Mouse (Mus musculus): ENCODE data around the gene Pam16. TPM values are rescaled to one million over a fixed set of nuclear protein-coding genes. Genes with fewer than 3 reads are reported as not detected.

Pam16 gene
- polyA plus RNA-seq, 1 experiment, result 9.5 TPM

DNA sequence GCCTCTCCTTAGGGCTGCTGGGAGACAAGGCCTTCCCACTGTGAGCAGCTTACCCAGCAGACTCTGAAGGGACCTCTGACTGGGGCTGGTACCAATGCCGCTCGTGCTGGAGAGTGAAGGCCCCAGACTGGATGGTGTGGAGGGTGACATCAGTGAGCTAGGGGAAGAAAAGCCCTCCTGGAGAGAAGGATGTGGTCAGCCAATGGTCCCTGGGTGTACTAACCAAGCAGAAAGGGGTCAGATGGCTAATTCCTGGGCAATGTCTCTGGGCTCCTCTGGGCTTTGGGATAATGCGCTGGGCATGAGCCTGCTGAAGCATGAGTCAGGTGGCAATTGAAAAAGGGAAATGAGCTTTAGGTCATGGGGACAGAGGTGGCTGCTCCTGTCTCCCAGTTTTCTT is 8.9 kb upstream of the Pam16 start:
- peaks cover 43% of the 10 kb centered on the region for H3K36me3 ChIP-seq (ENCODE audit: control insufficient read depth, insufficient read depth, low read length)
- no peak for DNase-seq (ENCODE audit: low read depth in 1 of 2, low spot score in 2 of 2)
- H3K4me3 ChIP-seq (ENCODE audit: extremely low read depth, insufficient read depth, insufficient read length), result no peak overlapping the region
- 96% methylated on average over 3 of the region's 3 CpGs for WGBS
- H3K4me1 ChIP-seq (ENCODE audit: control insufficient read depth, insufficient read depth, insufficient read length), result no peaks in the 10 kb centered on the region
- TF ChIP-seq POLR2A (IDR thresholded peaks at IDR 0.05; ENCODE audit: low read depth, low read length) (no peak), CTCF (IDR thresholded peaks at IDR 0.05; ENCODE audit: extremely low read depth, insufficient read depth, insufficient read length, insufficient replicate concordance) (no peak)
- H3K27me3 ChIP-seq (ENCODE audit: control insufficient read depth, insufficient read depth, low read length), result no peaks in the 10 kb centered on the region
- H3K27ac ChIP-seq (ENCODE audit: insufficient read depth, low read length), result no peak overlapping the region

DNA sequence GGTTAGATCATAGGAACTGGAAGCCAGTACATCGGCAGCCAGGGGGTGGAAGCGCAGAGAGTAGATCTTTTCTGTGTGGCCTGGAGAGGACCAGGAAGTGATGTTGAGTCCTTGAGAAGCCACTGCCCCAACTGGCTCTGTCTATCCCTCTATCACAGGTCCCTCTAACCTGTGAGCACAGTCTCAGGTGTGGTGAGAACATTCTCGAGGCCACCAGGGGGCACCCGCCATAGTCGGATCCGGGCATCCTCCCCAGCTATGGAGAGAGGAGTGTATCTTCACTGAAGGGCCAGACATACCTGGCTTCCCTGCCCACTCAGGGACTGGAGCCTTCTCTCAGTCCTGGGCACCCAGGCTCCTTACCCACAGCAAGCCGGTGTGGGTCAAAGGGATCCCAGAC is 7.3 kb upstream of the Pam16 start:
- Histone ChIP-seq H3K4me1 (ENCODE audit: control insufficient read depth, insufficient read depth, insufficient read length) (no peaks in the 10 kb centered on the region), H3K4me3 (ENCODE audit: extremely low read depth, insufficient read depth, insufficient read length) (no peak overlapping the region), H3K27ac (ENCODE audit: insufficient read depth, low read length) (no peak overlapping the region), H3K36me3 (ENCODE audit: control insufficient read depth, insufficient read depth, low read length) (peaks cover 50% of the 10 kb centered on the region), H3K27me3 (ENCODE audit: control insufficient read depth, insufficient read depth, low read length) (no peaks in the 10 kb centered on the region)
- DNase-seq (ENCODE audit: low read depth in 1 of 2, low spot score in 2 of 2), result no peak
- TF ChIP-seq POLR2A (IDR thresholded peaks at IDR 0.05; ENCODE audit: low read depth, low read length), result no peak
- no peak for TF ChIP-seq CTCF (IDR thresholded peaks at IDR 0.05; ENCODE audit: extremely low read depth, insufficient read depth, insufficient read length, insufficient replicate concordance)
- WGBS, result 79% methylated on average over 7 of the region's 7 CpGs

DNA sequence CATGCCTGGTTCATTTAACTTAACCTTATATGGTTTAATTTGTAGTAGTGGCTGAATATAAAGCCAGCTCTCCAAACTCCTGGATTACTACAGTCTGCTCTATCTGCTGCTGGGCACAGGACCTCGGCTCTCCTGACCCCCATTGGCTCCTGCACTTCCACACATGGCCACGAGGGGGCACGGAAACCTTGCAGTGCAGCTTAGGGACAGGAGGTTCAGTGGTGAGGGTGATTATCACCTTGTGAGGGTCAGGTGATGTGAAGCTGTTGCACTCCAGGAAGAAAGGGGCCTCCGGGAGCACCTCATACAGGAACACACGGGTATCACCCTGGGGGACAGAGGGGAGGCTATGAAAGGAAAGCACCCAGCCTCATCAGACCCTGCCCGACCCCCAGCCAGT is 5.2 kb upstream of the Pam16 start:
- H3K27me3 ChIP-seq (ENCODE audit: control insufficient read depth, insufficient read depth, low read length), result no peaks in the 10 kb centered on the region
- no peaks in the 10 kb centered on the region for H3K4me1 ChIP-seq (ENCODE audit: control insufficient read depth, insufficient read depth, insufficient read length)
- H3K27ac ChIP-seq (ENCODE audit: insufficient read depth, low read length), result no peak overlapping the region
- DNase-seq (ENCODE audit: low read depth in 1 of 2, low spot score in 2 of 2), result peak; percentile 33 to 80
- H3K36me3 ChIP-seq (ENCODE audit: control insufficient read depth, insufficient read depth, low read length), result peaks cover 45% of the 10 kb centered on the region
- TF ChIP-seq POLR2A (IDR thresholded peaks at IDR 0.05; ENCODE audit: low read depth, low read length), result no peak
- peak; percentile 96 for TF ChIP-seq CTCF (IDR thresholded peaks at IDR 0.05; ENCODE audit: extremely low read depth, insufficient read depth, insufficient read length, insufficient replicate concordance)
- H3K4me3 ChIP-seq (ENCODE audit: extremely low read depth, insufficient read depth, insufficient read length), result no peak overlapping the region
- WGBS, result 27% methylated on average over 6 of the region's 6 CpGs

DNA sequence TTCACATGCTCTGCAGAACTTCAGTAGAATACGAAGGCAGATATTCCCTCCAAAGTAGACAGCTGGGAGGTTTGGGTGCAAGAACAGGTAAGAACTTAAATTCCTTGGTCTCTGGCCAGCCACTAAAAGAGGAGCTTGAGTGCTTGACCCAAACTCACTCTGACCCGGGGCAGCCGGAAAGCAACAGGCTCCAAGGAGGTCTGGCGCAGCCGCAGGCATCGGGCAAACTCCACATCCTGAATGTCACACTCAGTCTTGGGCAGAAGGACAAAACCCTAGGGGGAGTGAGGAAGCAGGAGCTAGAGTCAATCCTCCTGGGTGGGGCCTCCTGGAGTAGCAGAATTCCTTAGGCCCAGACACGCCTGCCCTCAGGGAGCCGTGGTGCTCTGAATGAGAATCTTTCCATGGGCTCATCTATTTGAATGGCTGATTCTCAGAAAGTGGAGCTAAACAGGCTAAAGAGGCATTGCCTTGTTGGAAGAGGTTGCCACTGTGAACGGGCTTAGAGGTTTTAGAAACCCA is 4.2 kb upstream of the Pam16 start:
- 91% methylated on average over 9 of the region's 9 CpGs for WGBS
- H3K4me1 ChIP-seq (ENCODE audit: control insufficient read depth, insufficient read depth, insufficient read length), result peaks cover 2% of the 10 kb centered on the region; the same call in 1 of the 2 replicates
- no peak for TF ChIP-seq CTCF (IDR thresholded peaks at IDR 0.05; ENCODE audit: extremely low read depth, insufficient read depth, insufficient read length, insufficient replicate concordance)
- no peak for TF ChIP-seq POLR2A (IDR thresholded peaks at IDR 0.05; ENCODE audit: low read depth, low read length)
- DNase-seq (ENCODE audit: low read depth in 1 of 2, low spot score in 2 of 2), result no peak
- no peak overlapping the region for H3K4me3 ChIP-seq (ENCODE audit: extremely low read depth, insufficient read depth, insufficient read length)
- peaks cover 36% of the 10 kb centered on the region for H3K36me3 ChIP-seq (ENCODE audit: control insufficient read depth, insufficient read depth, low read length)
- H3K27me3 ChIP-seq (ENCODE audit: control insufficient read depth, insufficient read depth, low read length), result no peaks in the 10 kb centered on the region
- H3K27ac ChIP-seq (ENCODE audit: insufficient read depth, low read length), result no peak overlapping the region

DNA sequence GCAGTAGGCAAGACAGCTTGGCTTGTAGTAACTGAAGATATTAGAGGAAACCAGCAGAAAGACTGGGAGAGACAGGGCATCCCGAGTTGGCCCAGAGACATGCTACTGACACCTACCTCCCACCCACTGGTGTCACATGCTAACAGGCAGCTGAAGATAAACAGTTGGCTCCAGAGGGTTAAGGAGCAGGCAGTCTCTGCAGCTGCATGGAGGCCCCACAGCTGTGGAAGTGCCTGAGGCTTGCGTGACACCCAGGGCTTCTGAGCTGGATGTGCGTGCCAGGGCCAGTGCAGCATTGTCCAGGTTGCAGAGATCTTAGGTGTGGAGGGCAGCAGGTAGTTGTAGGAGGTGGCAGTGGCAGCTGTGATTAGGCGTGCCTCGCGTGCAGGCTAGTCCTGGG is 2.3 kb upstream of the Pam16 start:
- WGBS, result 91% methylated on average over 6 of the region's 6 CpGs
- Histone ChIP-seq H3K27ac (ENCODE audit: insufficient read depth, low read length) (no peak overlapping the region), H3K4me3 (ENCODE audit: extremely low read depth, insufficient read depth, insufficient read length) (no peak overlapping the region), H3K4me1 (ENCODE audit: control insufficient read depth, insufficient read depth, insufficient read length) (peaks cover 3% of the 10 kb centered on the region; the same call in 1 of the 2 replicates), H3K27me3 (ENCODE audit: control insufficient read depth, insufficient read depth, low read length) (no peaks in the 10 kb centered on the region), H3K36me3 (ENCODE audit: control insufficient read depth, insufficient read depth, low read length) (peaks cover 22% of the 10 kb centered on the region)
- no peak for TF ChIP-seq CTCF (IDR thresholded peaks at IDR 0.05; ENCODE audit: extremely low read depth, insufficient read depth, insufficient read length, insufficient replicate concordance)
- TF ChIP-seq POLR2A (IDR thresholded peaks at IDR 0.05; ENCODE audit: low read depth, low read length), result no peak
- DNase-seq (ENCODE audit: low read depth in 1 of 2, low spot score in 2 of 2), result no peak

DNA sequence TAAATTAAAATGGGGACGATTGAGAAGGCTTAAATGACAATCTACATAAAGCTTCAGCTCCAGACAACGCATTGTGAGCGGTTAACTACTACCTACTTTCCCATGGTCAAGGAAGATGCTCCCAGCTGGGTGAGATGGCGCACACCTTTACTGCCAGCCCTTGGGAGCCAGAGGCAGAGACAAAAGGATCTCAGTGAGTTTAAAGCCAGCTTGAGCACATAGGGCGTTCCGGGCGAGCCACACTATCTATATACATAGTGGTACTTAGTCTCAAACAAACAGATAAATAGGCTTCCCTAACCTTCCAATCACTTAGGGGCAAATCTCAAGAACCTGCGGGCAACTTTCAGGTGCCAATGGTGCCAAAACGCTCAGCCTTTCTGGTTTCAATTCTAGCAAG is 714 bp downstream of the Pam16 start:
- WGBS, result 27% methylated on average over 9 of the region's 9 CpGs
- DNase-seq (ENCODE audit: low read depth in 1 of 2, low spot score in 2 of 2), result no peak
- Histone ChIP-seq H3K27me3 (ENCODE audit: control insufficient read depth, insufficient read depth, low read length) (no peaks in the 10 kb centered on the region), H3K27ac (ENCODE audit: insufficient read depth, low read length) (no peak overlapping the region), H3K4me3 (ENCODE audit: extremely low read depth, insufficient read depth, insufficient read length) (peak overlapping the region; percentile 93), H3K4me1 (ENCODE audit: control insufficient read depth, insufficient read depth, insufficient read length) (peaks cover 3% of the 10 kb centered on the region; the same call in 1 of the 2 replicates), H3K36me3 (ENCODE audit: control insufficient read depth, insufficient read depth, low read length) (peaks cover 14% of the 10 kb centered on the region)
- TF ChIP-seq CTCF (IDR thresholded peaks at IDR 0.05; ENCODE audit: extremely low read depth, insufficient read depth, insufficient read length, insufficient replicate concordance), result no peak
- no peak for TF ChIP-seq POLR2A (IDR thresholded peaks at IDR 0.05; ENCODE audit: low read depth, low read length)

DNA sequence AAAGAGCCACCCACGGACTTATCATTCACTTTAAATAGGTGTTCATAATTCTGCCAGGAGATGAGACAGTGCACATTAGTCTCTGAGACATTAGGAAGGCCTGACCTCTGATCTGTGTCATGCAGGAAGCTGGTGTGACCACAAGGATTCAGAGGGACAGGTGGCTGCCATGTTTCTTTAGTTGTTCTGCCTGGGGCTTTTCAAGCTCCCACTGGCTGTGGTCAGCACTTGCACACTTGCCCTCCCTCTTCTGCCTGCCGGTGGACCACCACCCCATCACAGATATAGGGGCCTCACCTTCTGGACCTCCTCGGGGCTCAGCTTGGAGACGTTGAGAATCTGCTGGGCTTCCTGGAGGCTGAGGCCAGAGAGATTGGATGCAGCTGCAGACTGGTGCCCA is 8.0 kb downstream of the Pam16 start:
- Histone ChIP-seq H3K36me3 (ENCODE audit: control insufficient read depth, insufficient read depth, low read length) (peaks cover 4% of the 10 kb centered on the region), H3K4me3 (ENCODE audit: extremely low read depth, insufficient read depth, insufficient read length) (no peak overlapping the region), H3K27ac (ENCODE audit: insufficient read depth, low read length) (no peak overlapping the region), H3K27me3 (ENCODE audit: control insufficient read depth, insufficient read depth, low read length) (no peaks in the 10 kb centered on the region), H3K4me1 (ENCODE audit: control insufficient read depth, insufficient read depth, insufficient read length) (no peaks in the 10 kb centered on the region)
- TF ChIP-seq CTCF (IDR thresholded peaks at IDR 0.05; ENCODE audit: extremely low read depth, insufficient read depth, insufficient read length, insufficient replicate concordance) (no peak), POLR2A (IDR thresholded peaks at IDR 0.05; ENCODE audit: low read depth, low read length) (no peak)
- WGBS, result 65% methylated on average over 4 of the region's 4 CpGs
- DNase-seq (ENCODE audit: low read depth in 1 of 2, low spot score in 2 of 2), result no peak

Measured in spleen, adult 2 months (tissue).